Mouse (Mus musculus) liver, embryonic 13.5 days (tissue): Measurements from ENCODE around the gene Grk6. TPM values are rescaled to one million over a fixed set of nuclear protein-coding genes. Genes with fewer than 3 reads are reported as not detected.

Experiments
- ATAC-seq: fragments of 200-750 bp; cut with Nextera tagmentation; 2 replicates; pipeline ENCODE4 v1.8.0; 2017; ENCODE audit warnings: low read depth, mild to moderate bottlenecking, moderate number of reproducible peaks, moderate library complexity
- DNase-seq: peaks from one replicate; pipeline ENCODE4 v3.0.0; 2022
- H3K27ac ChIP-seq: fragments of 300-500 bp; sonication (generic); 2 replicates; pipeline ENCODE4 v1.5.1; 2015; ENCODE audit warnings: moderate library complexity, mild to moderate bottlenecking, inconsistent platforms
- H3K27me3 ChIP-seq: fragments of 300-500 bp; sonication (generic); 2 replicates; pipeline ENCODE4 v1.6.1; 2015; ENCODE audit warnings: mild to moderate bottlenecking, inconsistent platforms
- H3K36me3 ChIP-seq: fragments of 300-500 bp; sonication (generic); 2 replicates; pipeline ENCODE4 v1.6.1; 2015; ENCODE audit warnings: mild to moderate bottlenecking, inconsistent platforms
- H3K4me1 ChIP-seq: fragments of 300-500 bp; sonication (generic); replicated peaks from 2 replicates; pipeline ENCODE4 v1.6.1; 2015; ENCODE audit warnings: inconsistent platforms
- H3K4me2 ChIP-seq: fragments of 300-500 bp; sonication (generic); 2 replicates; pipeline ENCODE4 v1.6.1; 2015; ENCODE audit warnings: inconsistent platforms, mild to moderate bottlenecking, moderate library complexity
- H3K4me3 ChIP-seq: fragments of 300-500 bp; sonication (generic); replicated peaks from 2 replicates; pipeline ENCODE4 v1.5.1; 2015; ENCODE audit warnings: mild to moderate bottlenecking, inconsistent platforms
- H3K9ac ChIP-seq: fragments of 300-500 bp; sonication (generic); 2 replicates; pipeline ENCODE4 v1.6.1; 2015; ENCODE audit warnings: mild to moderate bottlenecking, inconsistent platforms
- H3K9me3 ChIP-seq: fragments of 300-500 bp; sonication (generic); replicated peaks from 2 replicates; pipeline ENCODE4 v1.6.1; 2016; ENCODE audit warnings: inconsistent platforms
- WGBS: fragments of 180-500 bp; shearing (Covaris S2); methylation state at CpG from one replicate; pipeline ENCODE4 v1.1.7; 2015; ENCODE audit not compliant: insufficient replicate concordance; 5-methylcytosine and 5-hydroxymethylcytosine counted together
- polyA plus RNA-seq: library from polyadenylated mRNA; unstranded; fragments of >200 nt; fragmentation: Nextera tagmentation; extraction: Ambion mirVana; gene quantifications from 2 replicates; pipeline ENCODE4 v1.2.1, GENCODE M21; 2015

Gene Grk6
- polyA plus RNA-seq, 1 experiment from 2014 or later: 25.2 TPM

DNA sequence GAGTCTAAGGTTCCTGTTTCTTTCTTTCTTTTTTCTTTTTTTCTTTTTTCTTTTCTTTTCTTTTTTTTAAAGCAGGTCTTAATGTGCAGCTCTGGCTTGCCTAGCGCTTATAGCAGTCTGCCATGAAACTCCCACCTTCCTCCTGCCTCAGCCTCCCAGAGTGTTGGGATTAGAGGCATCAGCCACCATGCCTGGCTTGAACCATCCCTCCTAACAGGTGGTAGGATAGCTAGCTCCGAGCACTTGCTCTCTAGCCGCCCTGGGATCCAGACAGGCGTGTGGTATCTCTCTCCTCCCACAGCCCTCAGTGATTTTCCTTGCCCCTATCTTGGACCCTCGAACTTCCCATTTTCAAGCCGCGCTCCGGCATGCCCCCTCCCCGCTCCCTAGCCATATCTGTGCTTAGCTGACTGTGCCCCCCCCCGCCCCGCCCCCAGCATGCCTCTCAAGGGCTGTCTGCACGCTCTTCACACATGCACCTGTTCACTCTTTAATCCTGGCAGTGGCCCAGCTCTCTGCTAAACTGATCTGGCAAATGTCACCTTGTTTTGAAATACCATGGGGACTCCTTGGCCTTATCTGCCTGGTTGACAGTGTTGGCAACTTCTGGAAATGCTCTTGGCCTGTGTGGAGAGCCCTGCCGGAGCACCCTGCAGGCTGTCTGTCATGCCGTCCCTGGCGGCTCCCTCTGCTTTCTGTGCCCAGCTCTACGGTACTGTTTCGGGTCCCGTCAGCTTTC lies 50.2 kb downstream of the Grk6 start:
- Histone ChIP-seq H3K4me1 (peaks cover 7% of the 10 kb centered on the region), H3K27me3 (peaks cover 51% of the 10 kb centered on the region), H3K4me3 (no peak overlapping the region), H3K9me3 (no peaks in the 10 kb centered on the region), H3K27ac (no peak overlapping the region), H3K36me3 (peaks cover 6% of the 10 kb centered on the region; the same call in 1 of the 2 replicates), H3K4me2 (no peak overlapping the region), H3K9ac (no peak overlapping the region)
- ATAC-seq (no peak), DNase-seq (no peak)
- 13% methylated on average over 18 of the region's 18 CpGs for WGBS

- no peak for ATAC-seq
- WGBS: 66% methylated on average over 4 of the region's 4 CpGs
- no peaks in the 10 kb centered on the region for H3K9me3 ChIP-seq
- no peak overlapping the region for H3K4me3 ChIP-seq
- H3K27ac ChIP-seq: no peak overlapping the region
- DNase-seq: no peak
- peaks cover 6% of the 10 kb centered on the region; the same call in 1 of the 2 replicates for H3K36me3 ChIP-seq
- peaks cover 51% of the 10 kb centered on the region for H3K27me3 ChIP-seq
- H3K4me1 ChIP-seq: peaks cover 7% of the 10 kb centered on the region
- H3K9ac ChIP-seq: no peak overlapping the region
- H3K4me2 ChIP-seq: no peak overlapping the region
These were observed 50.8 kb downstream of the Grk6 start for GRCm38 (mm10) chr13:55495702-55496101.

GRCm38 (mm10) chr13:55496661-55497060 lies 51.8 kb downstream of the Grk6 start:
- DNase-seq (no peak), ATAC-seq (no peak)
- Histone ChIP-seq H3K9me3 (no peaks in the 10 kb centered on the region), H3K4me3 (no peak overlapping the region), H3K9ac (no peak overlapping the region), H3K4me2 (no peak overlapping the region), H3K36me3 (peaks cover 6% of the 10 kb centered on the region; the same call in 1 of the 2 replicates), H3K4me1 (peaks cover 7% of the 10 kb centered on the region), H3K27ac (no peak overlapping the region), H3K27me3 (peaks cover 45% of the 10 kb centered on the region)
- 75% methylated on average over 6 of the region's 6 CpGs for WGBS

GRCm38 (mm10) chr13:55498906-55499305 lies 54.0 kb downstream of the Grk6 start:
- peaks cover 7% of the 10 kb centered on the region for H3K4me1 ChIP-seq
- DNase-seq: no peak
- peaks cover 19% of the 10 kb centered on the region for H3K36me3 ChIP-seq
- H3K27ac ChIP-seq: no peak overlapping the region
- peaks cover 26% of the 10 kb centered on the region for H3K27me3 ChIP-seq
- H3K4me2 ChIP-seq: no peak overlapping the region
- H3K9ac ChIP-seq: no peak overlapping the region
- ATAC-seq: no peak
- H3K9me3 ChIP-seq: no peaks in the 10 kb centered on the region
- WGBS: 69% methylated on average over 11 of the region's 11 CpGs
- no peak overlapping the region for H3K4me3 ChIP-seq

DNA sequence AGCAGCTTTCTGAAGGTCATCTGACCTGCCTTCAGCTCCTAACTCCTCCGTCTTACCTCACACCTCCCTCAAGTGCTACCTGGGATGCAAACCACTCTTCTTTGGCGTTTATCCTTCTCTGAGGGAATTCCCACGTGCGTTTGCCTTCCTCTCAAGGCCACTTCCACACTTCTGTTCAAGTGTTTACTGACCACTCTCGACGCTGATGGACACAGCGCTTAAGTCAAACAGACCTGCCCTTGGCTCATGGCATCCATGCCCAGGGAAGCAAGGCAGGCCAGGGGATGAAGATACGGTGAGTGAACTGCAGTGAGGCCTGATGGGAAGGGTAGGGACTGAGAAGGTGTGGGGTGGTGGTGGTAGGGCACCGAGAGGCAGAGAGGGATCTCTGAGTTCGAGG lies 55.7 kb downstream of the Grk6 start:
- ATAC-seq: no peak
- peaks cover 34% of the 10 kb centered on the region for H3K36me3 ChIP-seq
- DNase-seq: no peak
- H3K27ac ChIP-seq: no peak overlapping the region
- H3K4me2 ChIP-seq: no peak overlapping the region
- H3K4me1 ChIP-seq: no peaks in the 10 kb centered on the region; the same call in 1 of the 2 replicates
- 66% methylated on average over 10 of the region's 10 CpGs for WGBS
- H3K27me3 ChIP-seq: peaks cover 11% of the 10 kb centered on the region
- no peak overlapping the region for H3K9ac ChIP-seq
- H3K4me3 ChIP-seq: no peak overlapping the region
- no peaks in the 10 kb centered on the region for H3K9me3 ChIP-seq

DNA sequence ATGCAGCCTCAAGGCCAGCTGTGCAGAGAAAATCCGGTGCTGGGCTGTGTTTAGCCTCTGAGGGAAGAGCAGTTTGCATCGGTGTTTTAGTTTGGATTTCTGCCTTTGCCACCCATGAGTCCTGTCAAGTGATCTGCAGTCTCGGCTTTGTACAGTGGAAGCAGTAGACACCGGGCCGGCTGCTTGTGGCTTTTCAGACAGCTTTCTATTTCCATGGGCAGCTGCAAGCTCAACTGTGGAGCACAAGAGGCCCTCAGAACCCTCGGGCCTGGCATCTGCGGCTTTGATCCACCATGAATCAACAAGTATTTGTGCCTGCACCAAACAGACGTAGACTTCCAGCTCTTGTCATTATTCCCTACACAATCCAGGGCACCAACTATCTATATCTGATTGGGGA lies 57.5 kb downstream of the Grk6 start:
- Histone ChIP-seq H3K9ac (no peak overlapping the region), H3K27ac (no peak overlapping the region), H3K9me3 (no peaks in the 10 kb centered on the region), H3K27me3 (no peaks in the 10 kb centered on the region), H3K4me2 (no peak overlapping the region), H3K36me3 (peaks cover 51% of the 10 kb centered on the region), H3K4me1 (peaks cover 4% of the 10 kb centered on the region), H3K4me3 (no peak overlapping the region)
- DNase-seq (no peak), ATAC-seq (no peak)
- WGBS: 75% methylated on average over 8 of the region's 8 CpGs

GRCm38 (mm10) chr13:55504390-55504789 lies 59.5 kb downstream of the Grk6 start:
- peaks cover 65% of the 10 kb centered on the region for H3K36me3 ChIP-seq
- H3K9me3 ChIP-seq: no peaks in the 10 kb centered on the region
- peaks cover 18% of the 10 kb centered on the region for H3K4me1 ChIP-seq
- DNase-seq (no peak), ATAC-seq (no peak)
- H3K9ac ChIP-seq: no peak overlapping the region
- no peak overlapping the region for H3K4me3 ChIP-seq
- 71% methylated on average over 5 of the region's 5 CpGs for WGBS
- no peak overlapping the region for H3K4me2 ChIP-seq
- no peak overlapping the region for H3K27ac ChIP-seq
- H3K27me3 ChIP-seq: no peaks in the 10 kb centered on the region

DNA sequence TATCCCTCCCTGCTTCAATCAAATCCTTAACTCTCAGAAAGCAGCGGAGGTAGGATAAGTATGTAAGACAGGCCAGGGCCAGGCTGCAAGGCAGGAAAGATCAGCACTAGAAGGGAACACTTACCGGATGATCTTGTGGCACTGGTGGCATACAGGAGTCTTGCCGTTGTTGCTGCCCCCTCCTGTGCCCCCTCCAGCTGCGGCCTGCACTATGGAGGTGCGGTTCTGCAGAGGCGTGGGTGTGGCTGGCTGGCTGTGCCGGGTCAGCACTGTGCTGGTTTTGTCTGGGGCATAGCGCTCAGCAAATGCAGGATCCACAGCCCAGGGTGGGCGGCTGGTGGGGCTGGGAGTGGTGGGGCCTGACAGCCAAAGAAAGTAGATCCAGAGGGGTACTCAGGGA lies 60.9 kb downstream of the Grk6 start:
- ATAC-seq (no peak), DNase-seq (no peak)
- Histone ChIP-seq H3K4me1 (peaks cover 29% of the 10 kb centered on the region), H3K9ac (no peak overlapping the region), H3K36me3 (peaks cover 67% of the 10 kb centered on the region), H3K9me3 (no peaks in the 10 kb centered on the region), H3K4me2 (no peak overlapping the region), H3K27ac (no peak overlapping the region), H3K27me3 (no peaks in the 10 kb centered on the region), H3K4me3 (no peak overlapping the region)
- 83% methylated on average over 9 of the region's 9 CpGs for WGBS

DNA sequence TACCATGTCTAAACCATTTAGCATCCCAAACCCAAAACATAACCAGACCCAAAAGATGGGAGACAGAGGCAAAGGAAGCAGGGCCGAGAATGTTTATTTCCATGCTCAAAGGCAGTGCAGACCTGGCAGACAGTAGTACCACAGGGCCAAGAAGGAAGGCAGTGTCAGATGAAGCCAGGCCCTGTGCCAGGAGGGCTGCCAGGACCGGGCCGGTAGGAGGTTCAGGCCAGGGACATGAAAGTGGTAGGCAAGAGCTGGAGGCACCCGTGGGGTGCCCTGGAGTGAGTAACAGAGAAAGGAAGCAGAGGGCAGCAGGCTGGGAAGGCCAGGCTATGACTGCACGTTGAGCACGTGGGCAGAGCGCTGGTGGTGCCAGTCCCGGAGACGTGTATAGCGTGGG lies 61.8 kb downstream of the Grk6 start:
- H3K4me1 ChIP-seq: peaks cover 38% of the 10 kb centered on the region
- no peaks in the 10 kb centered on the region for H3K27me3 ChIP-seq
- H3K36me3 ChIP-seq: peaks cover 67% of the 10 kb centered on the region
- no peak overlapping the region for H3K4me3 ChIP-seq
- DNase-seq (no peak), ATAC-seq (no peak)
- H3K27ac ChIP-seq: no peak overlapping the region
- H3K9ac ChIP-seq: no peak overlapping the region
- no peaks in the 10 kb centered on the region for H3K9me3 ChIP-seq
- no peak overlapping the region for H3K4me2 ChIP-seq
- 86% methylated on average over 10 of the region's 10 CpGs for WGBS

- Histone ChIP-seq H3K9me3 (no peaks in the 10 kb centered on the region), H3K4me2 (no peak overlapping the region), H3K36me3 (peaks cover 64% of the 10 kb centered on the region), H3K27ac (no peak overlapping the region), H3K9ac (no peak overlapping the region), H3K4me3 (no peak overlapping the region), H3K27me3 (no peaks in the 10 kb centered on the region), H3K4me1 (peaks cover 50% of the 10 kb centered on the region)
- no peak for DNase-seq
- no peak for ATAC-seq
- WGBS: 52% methylated on average over 10 of the region's 11 CpGs
These were observed 63.0 kb downstream of the Grk6 start for GRCm38 (mm10) chr13:55507877-55508276.

DNA sequence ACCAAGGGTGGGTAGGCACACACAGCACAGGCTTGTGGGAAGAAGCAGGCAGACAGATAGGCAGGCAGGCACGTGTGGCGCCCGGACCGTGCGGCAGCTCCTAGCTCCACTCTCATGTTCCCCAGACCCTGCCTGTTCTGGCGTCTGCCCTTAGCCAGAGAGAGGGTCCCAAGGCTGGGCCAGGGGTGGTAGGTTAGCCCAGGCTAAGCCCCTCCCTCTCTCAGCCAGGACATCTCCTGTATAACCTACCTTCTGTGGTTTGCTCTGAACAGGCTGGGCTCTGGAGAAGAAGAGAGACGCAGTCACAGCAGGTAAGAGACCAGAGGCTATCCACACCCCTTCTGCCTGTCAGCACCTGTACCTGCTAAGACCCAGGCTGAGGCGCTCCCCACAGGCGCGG lies 63.7 kb downstream of the Grk6 start:
- no peak overlapping the region for H3K4me3 ChIP-seq
- DNase-seq: no peak
- H3K9ac ChIP-seq: no peak overlapping the region
- WGBS: 88% methylated on average over 10 of the region's 10 CpGs
- no peak overlapping the region for H3K4me2 ChIP-seq
- H3K4me1 ChIP-seq: peaks cover 55% of the 10 kb centered on the region
- no peaks in the 10 kb centered on the region for H3K9me3 ChIP-seq
- H3K36me3 ChIP-seq: peaks cover 57% of the 10 kb centered on the region
- no peak for ATAC-seq
- H3K27ac ChIP-seq: no peak overlapping the region
- H3K27me3 ChIP-seq: no peaks in the 10 kb centered on the region

DNA sequence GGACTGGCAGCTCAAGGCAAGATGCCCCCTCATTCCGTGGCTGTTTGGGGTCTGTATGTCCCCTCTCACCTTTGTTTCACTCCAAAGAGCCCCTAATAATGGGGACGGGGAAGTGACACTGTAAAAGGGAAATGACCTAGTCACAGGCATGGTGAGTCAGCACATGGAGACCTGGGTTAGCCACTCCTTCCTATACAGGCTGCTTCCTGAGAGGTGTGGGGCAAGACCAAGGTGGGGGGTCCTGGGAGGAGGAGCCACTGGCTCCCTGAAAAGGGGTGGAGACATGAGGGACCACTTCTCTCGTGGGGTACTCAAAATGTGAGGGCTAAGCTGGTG lies 65.4 kb downstream of the Grk6 start:
- H3K4me3 ChIP-seq: no peak overlapping the region
- no peak for DNase-seq
- no peak overlapping the region for H3K9ac ChIP-seq
- ATAC-seq: no peak
- peak overlapping the region; percentile 97; the same call in 1 of the 2 replicates for H3K4me2 ChIP-seq
- H3K27me3 ChIP-seq: peaks cover 16% of the 10 kb centered on the region
- H3K27ac ChIP-seq: peak overlapping the region; percentile 82; the same call in 1 of the 2 replicates
- 16% methylated on average over 3 of the region's 3 CpGs for WGBS
- no peaks in the 10 kb centered on the region for H3K9me3 ChIP-seq
- H3K4me1 ChIP-seq: peaks cover 60% of the 10 kb centered on the region
- peaks cover 41% of the 10 kb centered on the region for H3K36me3 ChIP-seq
